Mouse (Mus musculus): ENCODE measurements at regions not wholly inside any gene's neighbourhood (a gene's known extent, or its start where the extent isn't known, plus 50 kb on each side); places are given as distances from the start of the nearest gene placed in this dataset.

GRCm38 (mm10) chr1:183619451-183620059 is 201.5 kb downstream of the Hhipl2 start:
- no peak for TF ChIP-seq POLR2A (IDR thresholded peaks at IDR 0.05; ENCODE audit: control insufficient read depth in 1 of 2, insufficient read depth in 1 of 2, low read depth in 1 of 2, low read length in 2 of 2, poor library complexity in 1 of 2)
- no peak for TF ChIP-seq EP300 (IDR thresholded peaks at IDR 0.05; ENCODE audit: low read depth in 1 of 2, low read length in 2 of 2)
- TF ChIP-seq MAFK (IDR thresholded peaks at IDR 0.05; ENCODE audit: borderline replicate concordance, low read depth, low read length), result no peak
- TF ChIP-seq GATA1 (IDR thresholded peaks at IDR 0.05; ENCODE audit: low read depth, low read length), result no peak
- no peak for TF ChIP-seq CTCF (IDR thresholded peaks at IDR 0.05 in 2 of 3, conservative IDR thresholded peaks at IDR 0.05 in 1 of 3; ENCODE audit: control insufficient read depth in 1 of 3, insufficient read depth in 1 of 3, low read depth in 2 of 3, low read length in 3 of 3, poor library complexity in 1 of 3, severe bottlenecking in 1 of 3)
- no peak for TF ChIP-seq TCF12 (IDR thresholded peaks at IDR 0.05; ENCODE audit: low read depth, low read length)
- no peak for TF ChIP-seq TAL1 (IDR thresholded peaks at IDR 0.05; ENCODE audit: low read length)
- no peak for TF ChIP-seq TBP (IDR thresholded peaks at IDR 0.05; ENCODE audit: low read depth, low read length)
- no peak for TF ChIP-seq ETS1 (IDR thresholded peaks at IDR 0.05; ENCODE audit: low read depth, low read length)
- TF ChIP-seq ZMIZ1 (IDR thresholded peaks at IDR 0.05; ENCODE audit: low read depth, low read length), result no peak
- TF ChIP-seq MYB (IDR thresholded peaks at IDR 0.05; ENCODE audit: low read depth, low read length), result no peak

Measured in MEL (cell line).